Mouse (Mus musculus) hindbrain, embryonic 12.5 days (tissue): ENCODE results near the gene Eftud2. TPM values are rescaled to one million over a fixed set of nuclear protein-coding genes. Genes with fewer than 3 reads are reported as not detected.

Experiments used
- ATAC-seq: fragments of 200-750 bp; cut with Nextera tagmentation; 2 replicates; pipeline ENCODE4 v1.8.0; 2017; ENCODE audit warnings: moderate TSS enrichment; ENCODE audit not compliant: low FRiP score
- H3K27ac ChIP-seq: fragments of 300-500 bp; sonication (generic); 2 replicates; pipeline ENCODE4 v1.5.1; 2016; ENCODE audit warnings: mild to moderate bottlenecking
- H3K27me3 ChIP-seq: fragments of 300-500 bp; sonication (generic); 2 replicates; pipeline ENCODE4 v1.6.1; 2016; ENCODE audit warnings: mild to moderate bottlenecking
- H3K36me3 ChIP-seq: fragments of 300-500 bp; sonication (generic); 2 replicates; pipeline ENCODE4 v1.6.1; 2016; ENCODE audit warnings: mild to moderate bottlenecking
- H3K4me1 ChIP-seq: fragments of 300-500 bp; sonication (generic); 2 replicates; pipeline ENCODE4 v1.6.1; 2016
- H3K4me2 ChIP-seq: fragments of 300-500 bp; sonication (generic); replicated peaks from 2 replicates; pipeline ENCODE4 v1.6.1; 2016; ENCODE audit warnings: mild to moderate bottlenecking
- H3K4me3 ChIP-seq: fragments of 300-500 bp; sonication (generic); 2 replicates; pipeline ENCODE4 v1.5.1; 2016; ENCODE audit warnings: mild to moderate bottlenecking
- H3K9ac ChIP-seq: fragments of 300-500 bp; sonication (generic); 2 replicates; pipeline ENCODE4 v1.6.1; 2016; ENCODE audit warnings: mild to moderate bottlenecking, moderate library complexity
- H3K9me3 ChIP-seq: fragments of 300-500 bp; sonication (generic); replicated peaks from 2 replicates; pipeline ENCODE4 v1.6.1; 2016; ENCODE audit warnings: mild to moderate bottlenecking
- WGBS: fragments of 180-500 bp; shearing (Covaris S2); methylation state at CpG from one replicate; pipeline ENCODE4 v1.1.7; 2016; 5-methylcytosine and 5-hydroxymethylcytosine counted together
- polyA plus RNA-seq: library from polyadenylated mRNA; unstranded; fragments of >200 nt; fragmentation: Nextera tagmentation; extraction: Ambion mirVana; gene quantifications from 2 replicates; pipeline ENCODE4 v1.2.1, GENCODE M21; 2016

Gene Eftud2
- polyA plus RNA-seq: 208 TPM in 2 replicates

GRCm38 (mm10) chr11:102880585-102881313 lies at the start of gene Eftud2, which contains the start of gene Ccdc103:
Gene Eftud2, minus strand, starts transcription at chr11:102880985.
Gene Ccdc103, plus strand, starts transcription at chr11:102881204.
- H3K4me2 ChIP-seq: peak within 1 kb of the TSS; percentile 72
- H3K27ac ChIP-seq: peak within 1 kb of the TSS; percentile 81
- ATAC-seq: peak; percentile 94
- peaks cover 17% of the 10 kb centered on the region for H3K4me1 ChIP-seq
- peak within 1 kb of the TSS; percentile 77 for H3K9ac ChIP-seq
- under 1% methylated on average over 62 of the region's 62 CpGs for WGBS
- no peaks in the 10 kb centered on the region for H3K9me3 ChIP-seq
- peak within 1 kb of the TSS; percentile 76 for H3K4me3 ChIP-seq
- peaks cover 22% of the 10 kb centered on the region for H3K27me3 ChIP-seq
- peaks cover 12% of the 10 kb centered on the region for H3K36me3 ChIP-seq

- whole genome bisulfite sequencing: 3% methylated on average over 10 of the region's 10 CpGs
Measured at GRCm38 (mm10) chr11:102925351-102925717, 44.5 kb upstream of the Eftud2 start.

GRCm38 (mm10) chr11:102924557-102925350 lies 44.0 kb upstream of the Eftud2 start, which contains the start of gene Kif18b:
Gene Kif18b, minus strand, starts transcription at chr11:102925124.
- Histone ChIP-seq H3K4me1 (peaks cover 25% of the 10 kb centered on the region), H3K9me3 (no peaks in the 10 kb centered on the region), H3K36me3 (no peaks in the 10 kb centered on the region), H3K4me2 (peak within 1 kb of the TSS; percentile 74), H3K4me3 (peak within 1 kb of the TSS; percentile 76), H3K27me3 (no peaks in the 10 kb centered on the region), H3K9ac (peak within 1 kb of the TSS; percentile 70), H3K27ac (peak within 1 kb of the TSS; percentile 87)
- under 1% methylated on average over 62 of the region's 62 CpGs for WGBS
- ATAC-seq: peak; percentile 88

More at GRCm38 (mm10) chr11:102925351-102925717, 44.5 kb upstream of the Eftud2 start:
- H3K9me3 ChIP-seq: no peaks in the 10 kb centered on the region
- no peaks in the 10 kb centered on the region for H3K36me3 ChIP-seq
- peak overlapping the region; percentile 23; the same call in 1 of the 2 replicates for H3K9ac ChIP-seq
- H3K27me3 ChIP-seq: no peaks in the 10 kb centered on the region
- peak overlapping the region; percentile 74 for H3K4me2 ChIP-seq
- H3K4me3 ChIP-seq: peak overlapping the region; percentile 76
- peak overlapping the region; percentile 87 for H3K27ac ChIP-seq
- peaks cover 25% of the 10 kb centered on the region for H3K4me1 ChIP-seq
- peak; percentile 43; the same call in 1 of the 2 replicates for ATAC-seq

GRCm38 (mm10) chr11:102921491-102921890 lies 40.7 kb upstream of the Eftud2 start:
- Histone ChIP-seq H3K27ac (peak overlapping the region; percentile 52), H3K36me3 (no peaks in the 10 kb centered on the region), H3K4me1 (peaks cover 25% of the 10 kb centered on the region), H3K9me3 (no peaks in the 10 kb centered on the region), H3K4me3 (no peak overlapping the region), H3K4me2 (0 out of 2 replicates have a peak overlapping the region, but pooled peaks have one; percentile 11), H3K9ac (no peak overlapping the region), H3K27me3 (no peaks in the 10 kb centered on the region)
- WGBS: 67% methylated on average over 6 of the region's 6 CpGs
- ATAC-seq: no peak

GRCm38 (mm10) chr11:102918077-102918476 lies 37.3 kb upstream of the Eftud2 start:
- Histone ChIP-seq H3K4me2 (no peak overlapping the region), H3K9me3 (no peaks in the 10 kb centered on the region), H3K27me3 (no peaks in the 10 kb centered on the region), H3K4me3 (no peak overlapping the region), H3K36me3 (peaks cover 32% of the 10 kb centered on the region), H3K9ac (no peak overlapping the region), H3K4me1 (peaks cover 18% of the 10 kb centered on the region), H3K27ac (no peak overlapping the region)
- whole genome bisulfite sequencing: 75% methylated on average over 4 of the region's 4 CpGs
- no peak for ATAC-seq

GRCm38 (mm10) chr11:102915380-102915779 lies 34.6 kb upstream of the Eftud2 start:
- no peak overlapping the region for H3K9ac ChIP-seq
- no peaks in the 10 kb centered on the region for H3K27me3 ChIP-seq
- H3K9me3 ChIP-seq: no peaks in the 10 kb centered on the region
- H3K4me2 ChIP-seq: no peak overlapping the region
- no peaks in the 10 kb centered on the region; the same call in 1 of the 2 replicates for H3K4me1 ChIP-seq
- H3K36me3 ChIP-seq: peaks cover 48% of the 10 kb centered on the region
- WGBS: 93% methylated on average over 9 of the region's 9 CpGs
- ATAC-seq: no peak
- H3K27ac ChIP-seq: no peak overlapping the region
- H3K4me3 ChIP-seq: no peak overlapping the region

- no peaks in the 10 kb centered on the region for H3K27me3 ChIP-seq
- H3K27ac ChIP-seq: no peak overlapping the region
- no peak overlapping the region for H3K4me3 ChIP-seq
- WGBS: 77% methylated on average over 7 of the region's 7 CpGs
- no peaks in the 10 kb centered on the region for H3K9me3 ChIP-seq
- no peak overlapping the region for H3K9ac ChIP-seq
- no peaks in the 10 kb centered on the region; the same call in 1 of the 2 replicates for H3K4me1 ChIP-seq
- peaks cover 84% of the 10 kb centered on the region for H3K36me3 ChIP-seq
- H3K4me2 ChIP-seq: no peak overlapping the region
- ATAC-seq: no peak
Measured at GRCm38 (mm10) chr11:102911376-102911775, 30.6 kb upstream of the Eftud2 start.

GRCm38 (mm10) chr11:102903654-102904053 lies 22.9 kb upstream of the Eftud2 start:
- WGBS: 77% methylated on average over 7 of the region's 7 CpGs
- ATAC-seq: no peak
- H3K4me3 ChIP-seq: no peak overlapping the region
- H3K4me1 ChIP-seq: peaks cover 6% of the 10 kb centered on the region; the same call in 1 of the 2 replicates
- peaks cover 33% of the 10 kb centered on the region for H3K36me3 ChIP-seq
- H3K9ac ChIP-seq: no peak overlapping the region
- no peaks in the 10 kb centered on the region for H3K9me3 ChIP-seq
- H3K4me2 ChIP-seq: no peak overlapping the region
- H3K27ac ChIP-seq: no peak overlapping the region
- peaks cover 4% of the 10 kb centered on the region for H3K27me3 ChIP-seq

GRCm38 (mm10) chr11:102902107-102902506 lies 21.3 kb upstream of the Eftud2 start:
- H3K9me3 ChIP-seq: no peaks in the 10 kb centered on the region
- peaks cover 13% of the 10 kb centered on the region for H3K27me3 ChIP-seq
- H3K4me1 ChIP-seq: peaks cover 15% of the 10 kb centered on the region
- no peak overlapping the region for H3K4me2 ChIP-seq
- H3K36me3 ChIP-seq: peaks cover 18% of the 10 kb centered on the region; the same call in 1 of the 2 replicates
- WGBS: 86% methylated on average over 5 of the region's 5 CpGs
- H3K9ac ChIP-seq: no peak overlapping the region
- ATAC-seq: no peak
- H3K27ac ChIP-seq: no peak overlapping the region
- H3K4me3 ChIP-seq: no peak overlapping the region

- Histone ChIP-seq H3K4me3 (no peak overlapping the region), H3K27me3 (peaks cover 21% of the 10 kb centered on the region), H3K36me3 (peaks cover 10% of the 10 kb centered on the region; the same call in 1 of the 2 replicates), H3K4me2 (no peak overlapping the region), H3K9me3 (no peaks in the 10 kb centered on the region), H3K27ac (no peak overlapping the region), H3K9ac (no peak overlapping the region), H3K4me1 (peaks cover 15% of the 10 kb centered on the region)
- peak; percentile 38; the same call in 1 of the 2 replicates for ATAC-seq
- 64% methylated on average over 4 of the region's 4 CpGs for WGBS
Measured at GRCm38 (mm10) chr11:102901199-102901598, 20.4 kb upstream of the Eftud2 start.

- peaks cover 15% of the 10 kb centered on the region for H3K4me1 ChIP-seq
- H3K36me3 ChIP-seq: peaks cover 5% of the 10 kb centered on the region; the same call in 1 of the 2 replicates
- H3K9me3 ChIP-seq: no peaks in the 10 kb centered on the region
- peaks cover 26% of the 10 kb centered on the region for H3K27me3 ChIP-seq
- no peak within 1 kb of the TSS for H3K4me2 ChIP-seq
- no peak within 1 kb of the TSS for H3K27ac ChIP-seq
- no peak within 1 kb of the TSS for H3K9ac ChIP-seq
- no peak within 1 kb of the TSS for H3K4me3 ChIP-seq
- ATAC-seq: peak; percentile 35; the same call in 1 of the 2 replicates
- 15% methylated on average over 7 of the region's 7 CpGs for WGBS
Measured at GRCm38 (mm10) chr11:102900763-102901162, 20.0 kb upstream of the Eftud2 start, which contains the start of gene Gfap. Gene Gfap, minus strand, starts transcription at chr11:102900912.

GRCm38 (mm10) chr11:102898408-102898807 lies 17.6 kb upstream of the Eftud2 start:
- no peak overlapping the region for H3K4me3 ChIP-seq
- H3K27ac ChIP-seq: no peak overlapping the region
- no peak overlapping the region for H3K9ac ChIP-seq
- no peaks in the 10 kb centered on the region for H3K36me3 ChIP-seq
- no peaks in the 10 kb centered on the region for H3K9me3 ChIP-seq
- 65% methylated on average over 9 of the region's 9 CpGs for WGBS
- H3K4me1 ChIP-seq: peaks cover 12% of the 10 kb centered on the region
- no peak for ATAC-seq
- no peak overlapping the region for H3K4me2 ChIP-seq
- peaks cover 49% of the 10 kb centered on the region for H3K27me3 ChIP-seq
